Mouse (Mus musculus): ENCODE results near the gene Olfr248. TPM values are rescaled to one million over a fixed set of nuclear protein-coding genes. Genes with fewer than 3 reads are reported as not detected.
"Not testable (repeated sequence)": the region's sequence is repeated elsewhere in the genome, so short reads cannot be mapped to it uniquely, and the experiment has no call there.

Olfr248 gene
- not detected for total RNA-seq (2021)
- long read RNA-seq: 0 reads

- DNase-seq (ENCODE audit: low spot score in 2 of 2): no peak
These were observed at the start of gene Olfr248 for GRCm38 (mm10) chr1:174390746-174391145. Olfr248 (plus strand) TSS chr1:174391046.

GRCm38 (mm10) chr1:174353636-174354035 is 37.2 kb upstream of the Olfr248 start:
- DNase-seq (ENCODE audit: low spot score in 2 of 2): not testable (repeated sequence)

- DNase-seq (ENCODE audit: low spot score in 2 of 2): no peak
These were observed 36.2 kb upstream of the Olfr248 start for GRCm38 (mm10) chr1:174354640-174355039.

GRCm38 (mm10) chr1:174364882-174365451 is 25.9 kb upstream of the Olfr248 start, which contains the start of gene Olfr417:
Olfr417 (plus strand) TSS chr1:174365122.
- no peak for DNase-seq (ENCODE audit: low spot score in 2 of 2)

GRCm38 (mm10) chr1:174373799-174374198 is 17.0 kb upstream of the Olfr248 start:
- DNase-seq (ENCODE audit: low spot score in 2 of 2): no peak

GRCm38 (mm10) chr1:174422959-174423358 is 32.1 kb downstream of the Olfr248 start:
- no peak for DNase-seq (ENCODE audit: low spot score in 2 of 2)

- DNase-seq (ENCODE audit: low spot score in 2 of 2): no peak
These were observed 32.9 kb downstream of the Olfr248 start, which contains the start of gene Olfr414 for GRCm38 (mm10) chr1:174423764-174424163. Olfr414 (plus strand) TSS chr1:174424064.

GRCm38 (mm10) chr1:174426180-174426986 is 35.5 kb downstream of the Olfr248 start:
- DNase-seq (ENCODE audit: low spot score in 2 of 2): no peak

- no peak for DNase-seq (ENCODE audit: low spot score in 2 of 2)
These were observed 36.6 kb downstream of the Olfr248 start for GRCm38 (mm10) chr1:174427402-174427801.

GRCm38 (mm10) chr1:174428407-174428806 is 37.6 kb downstream of the Olfr248 start:
- DNase-seq (ENCODE audit: low spot score in 2 of 2): no peak

- DNase-seq (ENCODE audit: low spot score in 2 of 2): no peak
These were observed 43.3 kb downstream of the Olfr248 start for GRCm38 (mm10) chr1:174434121-174434520.

Other genes with a start within 250 kb of the Olfr248 start
- gene Olfr420, start 235.4 kb upstream of the Olfr248 start, total RNA-seq (2021): not detected
- under 1 TPM; 0.25 to 0.29 TPM for gene Spta1, start 218.3 kb upstream of the Olfr248 start, total RNA-seq (2021)
- gene Olfr419, start 139.0 kb upstream of the Olfr248 start, total RNA-seq (2021): not detected
- gene Mptx1, start 60.5 kb upstream of the Olfr248 start, total RNA-seq (2021): not detected
- not detected for gene Olfr417, start 25.9 kb upstream of the Olfr248 start, total RNA-seq (2021)
- not detected for gene Olfr414, start 33.0 kb downstream of the Olfr248 start, total RNA-seq (2021)
- not detected for gene Olfr220, start 51.0 kb downstream of the Olfr248 start, total RNA-seq (2021)
- 10 to 100 TPM; 45.9 to 52.1 TPM for gene Fmn2, start 110.8 kb downstream of the Olfr248 start, total RNA-seq (2021)